Mouse (Mus musculus) spleen, postnatal 0 days (tissue): ENCODE data around the gene Cnot3. TPM values are rescaled to one million over a fixed set of nuclear protein-coding genes. Genes with fewer than 3 reads are reported as not detected.

ENCODE experiments used
- polyA plus RNA-seq: library from polyadenylated mRNA; unstranded; fragments of >200 nt; fragmentation: Nextera tagmentation; extraction: Ambion mirVana; gene quantifications from 2 replicates; pipeline ENCODE4 v1.2.1, GENCODE M21; 2015

Cnot3 gene
- polyA plus RNA-seq, result 29.6 and 34.3 TPM in 2 replicates

GRCm38 (mm10) chr7:3644672-3645487, at the start of gene Cnot3:
TSS of gene Cnot3 (plus strand) at chr7:3645268.

GRCm38 (mm10) chr7:3616057-3616388, 29.0 kb upstream of the Cnot3 start, which contains the start of gene Oscar:
TSS of gene Oscar (minus strand) at chr7:3616157.

DNA sequence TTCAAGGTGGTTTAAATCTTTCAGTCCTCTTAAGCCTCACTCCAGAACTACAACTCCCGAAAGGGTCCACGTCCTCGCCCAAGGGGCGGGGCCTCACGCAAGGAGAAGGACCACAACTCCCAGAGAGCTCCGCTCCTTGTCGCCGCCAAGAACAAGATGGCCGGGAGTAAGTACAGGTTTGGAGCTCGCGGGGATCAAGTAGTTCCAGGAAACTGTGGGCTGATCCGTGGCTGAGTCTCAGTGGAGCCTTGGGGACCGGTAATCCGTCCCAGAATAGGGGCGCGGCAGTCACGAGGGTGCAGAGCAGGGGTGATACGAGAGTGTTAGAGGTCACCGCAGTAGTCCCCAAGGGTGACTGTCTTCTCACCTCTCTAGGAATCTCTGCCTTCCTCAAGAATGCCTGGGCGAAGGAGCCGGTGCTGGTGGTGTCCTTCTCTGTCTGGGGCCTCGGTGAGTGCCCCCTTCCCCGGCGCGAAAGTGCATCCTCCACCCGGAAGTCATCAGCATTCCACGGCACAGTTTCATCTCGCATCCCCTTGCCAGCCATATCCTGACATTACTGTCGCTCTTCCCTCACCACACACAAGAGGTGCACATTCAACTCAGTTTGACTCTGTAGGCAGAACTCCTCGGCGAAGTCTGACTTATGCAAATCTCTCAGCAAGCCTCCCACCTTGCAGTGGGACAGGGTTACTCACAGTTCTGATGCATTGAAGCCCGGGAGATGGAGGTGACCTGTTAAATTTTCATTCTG, 27.6 kb upstream of the Cnot3 start, which contains the start of gene Ndufa3:
TSS of gene Ndufa3 (plus strand) at position 132 of the 754 bp plus-strand sequence.

GRCm38 (mm10) chr7:3629543-3630477, 15.3 kb upstream of the Cnot3 start, which contains the start of the genes Tfpt and Prpf31:
TSS of gene Tfpt (minus strand) at chr7:3629929.
TSS of gene Prpf31 (plus strand) at chr7:3629985.

GRCm38 (mm10) chr7:3665215-3666114, 20.4 kb downstream of the Cnot3 start, which contains the start of gene Leng1:
TSS of gene Leng1 (minus strand) at chr7:3665840.

GRCm38 (mm10) chr7:3677342-3677741, 32.3 kb downstream of the Cnot3 start, which contains the start of gene Tmc4:
TSS of gene Tmc4 (minus strand) at chr7:3677553.

DNA sequence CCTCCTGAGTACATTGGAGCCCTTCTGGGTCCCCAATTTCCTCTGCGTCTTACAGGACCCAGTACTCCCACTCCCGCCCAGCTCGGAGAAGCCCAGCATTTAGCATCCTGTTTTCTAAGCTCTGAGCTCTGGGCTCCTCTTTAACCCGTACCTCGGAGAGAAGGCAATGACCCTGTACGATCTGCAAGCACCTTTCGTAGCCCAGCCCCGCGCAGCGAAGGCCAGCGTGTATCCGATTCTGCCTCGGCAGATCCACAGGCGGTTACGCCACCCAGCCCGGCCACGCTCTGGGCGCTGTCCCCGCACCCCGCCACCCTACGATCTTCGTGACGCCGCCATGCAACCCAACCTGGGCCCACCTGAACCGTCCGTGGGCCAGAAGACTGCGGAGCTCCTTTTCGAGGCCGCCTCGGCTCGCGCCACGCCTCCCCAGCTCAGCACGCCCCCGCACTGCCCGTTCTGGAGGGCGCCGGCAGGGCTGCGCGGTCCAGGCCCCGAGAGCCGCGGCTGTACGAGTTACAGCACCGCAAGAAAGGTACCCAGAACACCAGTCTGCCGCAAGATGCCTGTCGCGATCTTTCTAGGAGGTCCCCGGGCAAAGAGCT, 47.4 kb downstream of the Cnot3 start, which contains the start of gene Tsen34:
TSS of gene Tsen34 (plus strand) at position 482 of the 605 bp plus-strand sequence.

GRCm38 (mm10) chr7:3692987-3693808, 48.1 kb downstream of the Cnot3 start, which contains the start of gene Mboat7:
TSS of gene Mboat7 (minus strand) at chr7:3693523.

GRCm38 (mm10) chr7:3703879-3704441, 58.9 kb downstream of the Cnot3 start, which contains the start of gene Rps9:
TSS of gene Rps9 (plus strand) at chr7:3703993.

Other genes with a start within 250 kb of the Cnot3 start
- not detected in 2 replicates for gene Cacng6, start 221.1 kb upstream of the Cnot3 start, polyA plus RNA-seq
- 2.9 and 3.5 TPM in 2 replicates for gene Tarm1, start 142.6 kb upstream of the Cnot3 start, polyA plus RNA-seq
- gene Oscar, start 29.1 kb upstream of the Cnot3 start, polyA plus RNA-seq, result not detected in 2 replicates
- gene Ndufa3, start 27.9 kb upstream of the Cnot3 start, polyA plus RNA-seq, result 365 and 377 TPM in 2 replicates
- gene Tfpt, start 15.3 kb upstream of the Cnot3 start, polyA plus RNA-seq, result 14.6 TPM in 2 replicates
- gene Prpf31, start 15.3 kb upstream of the Cnot3 start, polyA plus RNA-seq, result 54.2 and 55.9 TPM in 2 replicates
- gene Leng1, start 20.6 kb downstream of the Cnot3 start, polyA plus RNA-seq, result 7.4 and 7.7 TPM in 2 replicates
- 6.9 and 8.2 TPM in 2 replicates for gene Tmc4, start 32.3 kb downstream of the Cnot3 start, polyA plus RNA-seq
- 46.3 and 65.6 TPM in 2 replicates for gene Tsen34, start 47.6 kb downstream of the Cnot3 start, polyA plus RNA-seq
- gene Mboat7, start 48.3 kb downstream of the Cnot3 start, polyA plus RNA-seq, result 21.7 and 28.8 TPM in 2 replicates
- gene Rps9, start 58.7 kb downstream of the Cnot3 start, polyA plus RNA-seq, result 1,500 and 1,551 TPM in 2 replicates
- 18.7 and 25.6 TPM in 2 replicates for gene Pirb, start 75.1 kb downstream of the Cnot3 start, polyA plus RNA-seq
- gene Gm15448, start 180.4 kb downstream of the Cnot3 start, polyA plus RNA-seq, result 0.70 and 1.2 TPM in 2 replicates
- gene Pira2, start 199.8 kb downstream of the Cnot3 start, polyA plus RNA-seq, result 7.2 and 10.1 TPM in 2 replicates